Mouse (Mus musculus) lung, adult 2 months (tissue): ENCODE measurements around the gene Rpf2. TPM values are rescaled to one million over a fixed set of nuclear protein-coding genes. Genes with fewer than 3 reads are reported as not detected.
A peak's percentile ranks its signal among the peaks of the same experiment; 100 is the strongest.

Experiments used
- DNase-seq: peaks from one replicate; pipeline ENCODE4 v3.0.0; 2022
- H3K4me1 ChIP-seq: fragments of 200-500 bp; 2 replicates; pipeline ENCODE4 v1.6.1; 2011; ENCODE audit warnings: low read length; ENCODE audit not compliant: control insufficient read depth, insufficient read depth
- H3K4me3 ChIP-seq: fragments of 200-500 bp; replicated peaks from 2 replicates; pipeline ENCODE3; 2011; ENCODE audit warnings: low read depth, mild to moderate bottlenecking, control low read depth, low read length; ENCODE audit errors: extremely low read depth
- CTCF ChIP-seq: fragments of 200-500 bp; IDR thresholded peaks from 2 replicates; pipeline ENCODE4 v1.5.1; 2011; ENCODE audit warnings: mild to moderate bottlenecking, low read length, control low read depth; ENCODE audit not compliant: insufficient read depth
- POLR2A ChIP-seq: fragments of 200-500 bp; IDR thresholded peaks from 2 replicates; pipeline ENCODE4 v1.6.1; 2011; ENCODE audit warnings: low read depth, mild to moderate bottlenecking, control low read depth, low read length, borderline replicate concordance; ENCODE audit errors: extremely low read depth
- WGBS: fragments of 180-500 bp; shearing (Covaris S2); methylation state at CpG from one replicate; pipeline ENCODE4 v1.1.7; 2018; 5-methylcytosine and 5-hydroxymethylcytosine counted together
- polyA plus RNA-seq: library from polyadenylated mRNA; depleted of rRNA; stranded (reverse); fragments of >200 nt; gene quantifications from 2 replicates; pipeline ENCODE4 v1.2.3, GENCODE M21; 2012; rRNA removed

Gene Rpf2
- polyA plus RNA-seq, 1 experiment, result 2.2 TPM

- TF ChIP-seq CTCF, result no peak
- no peak for TF ChIP-seq POLR2A
- 91% methylated on average over 5 of the region's 5 CpGs for WGBS
- peaks cover 3% of the 10 kb centered on the region; the same call in 1 of the 2 replicates for H3K4me1 ChIP-seq
- H3K4me3 ChIP-seq, result no peak overlapping the region
- DNase-seq, result no peak
These were observed 67.7 kb downstream of the Rpf2 start for GRCm38 (mm10) chr10:40179142-40179541.

GRCm38 (mm10) chr10:40177323-40177962 is 69.4 kb downstream of the Rpf2 start:
- Histone ChIP-seq H3K4me3 (no peak overlapping the region), H3K4me1 (peaks cover 3% of the 10 kb centered on the region; the same call in 1 of the 2 replicates)
- peak; percentile 49 for DNase-seq
- WGBS, result 9% methylated on average over 6 of the region's 6 CpGs
- TF ChIP-seq POLR2A (no peak), CTCF (no peak)

Other genes starting within 250 kb of the Rpf2 start
- 0.96 and 1.1 TPM in 2 replicates for gene Mfsd4b1, start 221.8 kb downstream of the Rpf2 start, polyA plus RNA-seq
- gene Slc16a10, start 104.8 kb downstream of the Rpf2 start, polyA plus RNA-seq, result 11.3 and 20.7 TPM in 2 replicates
- 3.5 and 6.3 TPM in 2 replicates for gene Gtf3c6, start 11.1 kb upstream of the Rpf2 start, polyA plus RNA-seq
- 6.2 and 14.9 TPM in 2 replicates for gene Amd1, start 55.1 kb upstream of the Rpf2 start, polyA plus RNA-seq
- 10.9 and 21.5 TPM in 2 replicates for gene Cdk19, start 92.5 kb upstream of the Rpf2 start, polyA plus RNA-seq